Mouse (Mus musculus): ENCODE results near the gene Csmd2. TPM values are rescaled to one million over a fixed set of nuclear protein-coding genes. Genes with fewer than 3 reads are reported as not detected.

Csmd2 gene
- polyA plus RNA-seq, 1 experiment = 0.17 TPM

DNA sequence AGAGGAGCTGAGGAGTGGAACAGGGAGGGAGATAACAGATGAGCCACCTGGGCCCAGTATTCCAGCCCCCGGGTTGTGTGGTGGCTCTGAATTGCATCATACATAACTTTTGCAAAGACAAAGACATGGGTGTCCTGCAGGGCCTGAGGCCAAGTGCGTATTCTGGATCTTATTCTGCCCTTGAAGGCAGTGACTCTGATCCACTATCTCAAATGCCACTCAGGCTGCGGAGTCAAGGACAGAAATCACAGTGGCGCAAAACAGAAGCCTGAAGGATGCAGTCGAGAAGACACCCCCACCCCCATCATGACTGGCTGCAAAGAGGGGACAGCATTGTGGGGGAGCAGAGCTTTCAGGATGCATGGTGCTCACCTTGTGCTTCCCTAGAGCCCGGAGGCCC, 563.1 kb downstream of the Csmd2 start:
- Histone ChIP-seq H3K4me1 (ENCODE audit: control insufficient read depth, insufficient read depth, low read length) (no peaks in the 10 kb centered on the region), H3K27ac (ENCODE audit: insufficient read depth, low read depth, low read length) (no peak overlapping the region), H3K4me3 (ENCODE audit: insufficient read depth, low read length) (no peak overlapping the region)
- TF ChIP-seq CTCF (IDR thresholded peaks at IDR 0.05; ENCODE audit: low read depth, low read length) (no peak), POLR2A (IDR thresholded peaks at IDR 0.05; ENCODE audit: borderline replicate concordance, low read depth, low read length) (no peak)

GRCm38 (mm10) chr4:128554198-128554597, 566.5 kb downstream of the Csmd2 start:
- no peak for TF ChIP-seq POLR2A (IDR thresholded peaks at IDR 0.05; ENCODE audit: borderline replicate concordance, low read depth, low read length)
- no peak for TF ChIP-seq CTCF (IDR thresholded peaks at IDR 0.05; ENCODE audit: low read depth, low read length)
- Histone ChIP-seq H3K4me1 (ENCODE audit: control insufficient read depth, insufficient read depth, low read length) (no peaks in the 10 kb centered on the region), H3K4me3 (ENCODE audit: insufficient read depth, low read length) (no peak overlapping the region), H3K27ac (ENCODE audit: insufficient read depth, low read depth, low read length) (no peak overlapping the region)

DNA sequence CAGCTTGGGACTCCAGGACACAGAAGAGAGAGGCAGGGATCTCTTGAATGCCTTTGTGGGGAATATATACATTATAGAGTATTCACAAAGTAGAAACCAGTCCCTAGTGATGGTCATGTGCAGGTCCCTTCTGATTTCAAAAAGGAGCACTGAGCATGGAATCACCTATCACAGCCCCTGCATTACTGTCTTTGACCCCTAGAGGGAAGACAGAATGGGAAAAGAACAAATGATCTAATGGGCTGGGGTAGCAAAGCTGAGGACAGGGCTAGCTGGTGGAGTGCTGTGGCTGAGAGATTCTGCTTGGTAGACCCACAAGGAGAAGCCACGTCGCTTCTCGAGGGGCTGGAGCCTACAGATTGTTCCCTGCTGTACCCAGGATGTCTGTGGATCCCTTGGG, 572.7 kb downstream of the Csmd2 start:
- TF ChIP-seq CTCF (IDR thresholded peaks at IDR 0.05; ENCODE audit: low read depth, low read length) (no peak), POLR2A (IDR thresholded peaks at IDR 0.05; ENCODE audit: borderline replicate concordance, low read depth, low read length) (no peak)
- Histone ChIP-seq H3K4me3 (ENCODE audit: insufficient read depth, low read length) (no peak overlapping the region), H3K4me1 (ENCODE audit: control insufficient read depth, insufficient read depth, low read length) (no peaks in the 10 kb centered on the region)

DNA sequence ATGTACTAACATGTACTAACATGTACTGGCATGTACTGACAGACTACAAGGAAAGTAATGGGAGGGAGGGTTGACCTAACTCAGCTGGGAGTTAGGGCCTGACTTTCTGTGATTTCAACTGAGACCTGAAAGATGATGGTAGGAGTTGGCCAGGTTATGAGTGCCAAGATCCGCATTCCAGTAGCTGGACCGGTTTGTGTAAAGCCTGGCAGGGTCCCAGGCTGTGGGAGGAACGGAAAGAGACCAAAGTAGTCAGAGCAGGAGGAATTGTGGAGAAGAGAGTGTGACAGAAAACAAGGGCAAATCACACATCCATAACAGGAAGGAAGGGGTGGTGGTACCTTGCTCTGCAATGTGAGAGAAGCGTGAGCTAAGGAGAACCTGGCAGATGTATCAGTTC, 588.2 kb downstream of the Csmd2 start:
- Histone ChIP-seq H3K4me1 (ENCODE audit: control insufficient read depth, insufficient read depth, low read length) (no peaks in the 10 kb centered on the region), H3K27ac (ENCODE audit: insufficient read depth, low read depth, low read length) (no peak overlapping the region), H3K4me3 (ENCODE audit: insufficient read depth, low read length) (no peak overlapping the region)
- TF ChIP-seq POLR2A (IDR thresholded peaks at IDR 0.05; ENCODE audit: borderline replicate concordance, low read depth, low read length) = no peak
- TF ChIP-seq CTCF (IDR thresholded peaks at IDR 0.05; ENCODE audit: low read depth, low read length) = no peak

More for the DNA sequence above, 572.7 kb downstream of the Csmd2 start:
- no peak overlapping the region for H3K27ac ChIP-seq (ENCODE audit: insufficient read depth, low read depth, low read length)

DNA sequence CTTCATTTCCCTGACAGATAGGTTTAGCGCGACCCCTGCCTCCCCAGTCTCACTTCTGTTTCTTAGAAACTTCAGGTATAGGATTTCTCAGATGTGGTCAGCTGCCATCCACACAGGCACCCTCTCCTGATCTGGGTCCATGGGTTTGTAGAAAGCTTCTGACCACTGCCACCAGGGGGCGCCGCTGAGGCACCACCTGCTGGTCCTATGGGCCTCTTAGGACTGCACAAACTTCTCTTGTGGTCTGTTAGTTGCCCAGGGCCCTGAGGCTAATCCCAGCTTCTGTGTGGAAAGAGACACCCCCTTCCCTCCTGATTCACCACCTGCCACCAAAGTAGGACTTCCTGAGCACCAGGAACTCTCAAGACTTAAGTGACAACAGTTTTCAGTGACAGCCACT, 591.5 kb downstream of the Csmd2 start:
- H3K4me1 ChIP-seq (ENCODE audit: control insufficient read depth, insufficient read depth, low read length) = no peaks in the 10 kb centered on the region
- no peak overlapping the region for H3K27ac ChIP-seq (ENCODE audit: insufficient read depth, low read depth, low read length)
- H3K4me3 ChIP-seq (ENCODE audit: insufficient read depth, low read length) = no peak overlapping the region
- TF ChIP-seq POLR2A (IDR thresholded peaks at IDR 0.05; ENCODE audit: borderline replicate concordance, low read depth, low read length) (no peak), CTCF (IDR thresholded peaks at IDR 0.05; ENCODE audit: low read depth, low read length) (peak; percentile 72)

DNA sequence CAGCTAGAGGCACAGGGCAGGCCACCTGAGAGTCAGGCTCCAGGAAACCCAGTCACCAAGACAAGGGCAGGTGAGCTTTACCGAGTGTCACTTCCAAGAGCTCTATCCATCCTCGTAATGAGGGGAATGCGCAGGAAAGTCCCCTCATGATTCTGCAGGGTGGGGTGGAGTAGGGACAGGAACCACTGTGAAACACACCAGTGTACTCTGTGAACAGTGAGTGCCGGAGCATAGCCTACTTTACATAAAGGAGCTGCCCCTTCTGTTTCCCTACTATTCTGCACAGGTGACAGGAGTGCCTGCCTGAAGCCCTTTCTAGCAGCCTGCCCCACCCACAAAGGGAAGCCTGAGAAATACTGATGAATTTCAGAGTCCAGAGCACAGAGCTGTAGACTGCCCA, 605.6 kb downstream of the Csmd2 start:
- TF ChIP-seq POLR2A (IDR thresholded peaks at IDR 0.05; ENCODE audit: borderline replicate concordance, low read depth, low read length) = no peak
- TF ChIP-seq CTCF (IDR thresholded peaks at IDR 0.05; ENCODE audit: low read depth, low read length) = no peak
- H3K4me3 ChIP-seq (ENCODE audit: insufficient read depth, low read length) = no peak overlapping the region
- no peak overlapping the region for H3K27ac ChIP-seq (ENCODE audit: insufficient read depth, low read depth, low read length)
- H3K4me1 ChIP-seq (ENCODE audit: control insufficient read depth, insufficient read depth, low read length) = peaks cover 4% of the 10 kb centered on the region

GRCm38 (mm10) chr4:128594062-128594461, 606.4 kb downstream of the Csmd2 start:
- TF ChIP-seq POLR2A (IDR thresholded peaks at IDR 0.05; ENCODE audit: borderline replicate concordance, low read depth, low read length) = no peak
- TF ChIP-seq CTCF (IDR thresholded peaks at IDR 0.05; ENCODE audit: low read depth, low read length) = no peak
- H3K27ac ChIP-seq (ENCODE audit: insufficient read depth, low read depth, low read length) = no peak overlapping the region
- no peak overlapping the region for H3K4me3 ChIP-seq (ENCODE audit: insufficient read depth, low read length)
- H3K4me1 ChIP-seq (ENCODE audit: control insufficient read depth, insufficient read depth, low read length) = peaks cover 4% of the 10 kb centered on the region

DNA sequence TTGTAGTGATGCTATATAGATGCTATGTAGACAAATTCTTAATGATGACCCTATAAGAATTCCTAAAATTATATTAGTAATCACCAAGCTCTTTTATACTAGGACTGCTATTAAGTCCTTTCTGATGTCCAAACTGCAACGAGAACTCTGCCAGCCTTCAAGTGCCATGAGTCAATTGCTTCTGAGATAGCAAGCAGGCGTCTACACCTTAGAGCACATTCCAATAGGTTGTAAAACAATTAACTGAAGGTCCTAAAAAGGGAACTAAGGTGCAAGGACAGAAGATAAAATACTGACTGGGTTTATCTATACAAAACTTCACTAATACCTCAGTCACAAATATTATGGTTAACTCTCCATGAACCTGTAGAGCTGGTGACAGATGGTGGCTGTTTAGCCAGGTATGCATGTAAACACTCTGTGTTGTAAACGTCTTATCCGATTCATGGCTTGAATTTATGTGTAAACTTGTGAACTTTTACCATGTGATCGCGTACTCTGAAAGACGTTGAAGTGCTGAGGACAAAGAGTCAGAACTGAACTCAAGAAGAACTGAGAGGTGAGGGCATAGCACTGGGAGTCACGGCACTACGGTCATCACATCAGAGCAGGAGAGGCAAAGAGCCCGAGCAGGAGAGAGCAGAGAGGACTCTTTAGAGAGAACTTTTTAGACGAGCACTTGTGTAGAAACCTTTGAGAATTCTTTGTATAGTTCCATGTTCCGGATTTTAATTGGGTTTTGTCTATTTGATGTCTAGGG, 610.3 kb downstream of the Csmd2 start:
- H3K27ac ChIP-seq (ENCODE audit: insufficient read depth, low read depth, low read length) = no peak overlapping the region
- TF ChIP-seq CTCF (IDR thresholded peaks at IDR 0.05; ENCODE audit: low read depth, low read length) (no peak), POLR2A (IDR thresholded peaks at IDR 0.05; ENCODE audit: borderline replicate concordance, low read depth, low read length) (no peak)
- peaks cover 4% of the 10 kb centered on the region for H3K4me1 ChIP-seq (ENCODE audit: control insufficient read depth, insufficient read depth, low read length)
- H3K4me3 ChIP-seq (ENCODE audit: insufficient read depth, low read length) = no peak overlapping the region

- TF ChIP-seq CTCF (IDR thresholded peaks at IDR 0.05; ENCODE audit: low read depth, low read length) (no peak), POLR2A (IDR thresholded peaks at IDR 0.05; ENCODE audit: borderline replicate concordance, low read depth, low read length) (no peak)
- Histone ChIP-seq H3K27ac (ENCODE audit: insufficient read depth, low read depth, low read length) (no peak overlapping the region), H3K4me1 (ENCODE audit: control insufficient read depth, insufficient read depth, low read length) (peaks cover 7% of the 10 kb centered on the region), H3K4me3 (ENCODE audit: insufficient read depth, low read length) (no peak overlapping the region)
These were observed 618.9 kb downstream of the Csmd2 start for GRCm38 (mm10) chr4:128606586-128606985.

DNA sequence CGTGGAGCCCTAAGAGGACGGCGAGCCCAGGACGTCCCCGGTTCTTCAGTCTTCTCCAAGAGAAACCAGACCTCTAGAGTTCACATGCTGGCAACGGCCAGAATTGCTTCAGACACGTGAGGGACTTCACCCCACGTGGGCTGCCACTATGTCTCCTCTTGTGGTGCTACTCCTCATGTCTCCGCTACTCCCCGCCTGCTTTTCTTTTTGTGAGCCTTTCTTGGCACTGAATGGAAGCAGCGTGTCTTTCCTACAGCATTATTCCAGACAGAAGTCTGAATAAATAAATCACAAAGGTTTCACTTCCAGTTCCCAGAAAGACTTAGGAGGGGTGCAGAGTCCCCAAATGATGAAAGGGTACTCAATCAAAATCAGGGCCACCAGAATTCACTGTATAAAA, 620.0 kb downstream of the Csmd2 start:
- TF ChIP-seq CTCF (IDR thresholded peaks at IDR 0.05; ENCODE audit: low read depth, low read length) (no peak), POLR2A (IDR thresholded peaks at IDR 0.05; ENCODE audit: borderline replicate concordance, low read depth, low read length) (no peak)
- Histone ChIP-seq H3K4me1 (ENCODE audit: control insufficient read depth, insufficient read depth, low read length) (peaks cover 7% of the 10 kb centered on the region), H3K4me3 (ENCODE audit: insufficient read depth, low read length) (no peak overlapping the region), H3K27ac (ENCODE audit: insufficient read depth, low read depth, low read length) (no peak overlapping the region)

All from bone marrow macrophage, adult 2 months (primary cell).